Mouse (Mus musculus): ENCODE data around the gene Lamc1. TPM values are rescaled to one million over a fixed set of nuclear protein-coding genes. Genes with fewer than 3 reads are reported as not detected.

Gene Lamc1
- polyA plus RNA-seq, 1 experiment from 2014 or later, result 31.9 TPM

GRCm38 (mm10) chr1:153251590-153252206 is 80.9 kb downstream of the Lamc1 start:
- Histone ChIP-seq H3K9me3 (ENCODE audit: control insufficient read depth, low read length) (no peaks in the 10 kb centered on the region), H3K27me3 (replicated peaks; ENCODE audit: control insufficient read depth, insufficient read depth, low read length) (no peaks in the 10 kb centered on the region), H3K27ac (ENCODE audit: low read depth, low read length) (no peak overlapping the region), H3K36me3 (ENCODE audit: control insufficient read depth, insufficient read depth, low read length) (peaks cover 27% of the 10 kb centered on the region), H3K9ac (ENCODE audit: low read depth, low read length) (no peak overlapping the region), H3K4me2 (no peak overlapping the region), H3K4me3 (ENCODE audit: low read depth, low read length) (no peak overlapping the region), H3K4me1 (replicated peaks; ENCODE audit: control insufficient read depth, insufficient read depth, low read length) (no peaks in the 10 kb centered on the region)
- DNase-seq (ENCODE audit: low spot score) (no peak), ATAC-seq (replicated peaks; ENCODE audit: low FRiP score) (no peak)
- 84% methylated on average over 12 of the region's 12 CpGs for WGBS

GRCm38 (mm10) chr1:153241346-153241745 is 91.2 kb downstream of the Lamc1 start:
- H3K36me3 ChIP-seq (ENCODE audit: control insufficient read depth, insufficient read depth, low read length), result peaks cover 13% of the 10 kb centered on the region
- WGBS, result 74% methylated on average over 7 of the region's 7 CpGs

GRCm38 (mm10) chr1:153235576-153235975 is 97.0 kb downstream of the Lamc1 start:
- 87% methylated on average over 4 of the region's 4 CpGs for WGBS
- ATAC-seq (replicated peaks; ENCODE audit: low FRiP score), result no peak
- Histone ChIP-seq H3K27ac (ENCODE audit: low read depth, low read length) (no peak overlapping the region), H3K4me3 (ENCODE audit: low read depth, low read length) (no peak overlapping the region), H3K27me3 (replicated peaks; ENCODE audit: control insufficient read depth, insufficient read depth, low read length) (no peaks in the 10 kb centered on the region), H3K9ac (ENCODE audit: low read depth, low read length) (no peak overlapping the region), H3K4me1 (replicated peaks; ENCODE audit: control insufficient read depth, insufficient read depth, low read length) (no peaks in the 10 kb centered on the region), H3K36me3 (ENCODE audit: control insufficient read depth, insufficient read depth, low read length) (peaks cover 6% of the 10 kb centered on the region; the same call in 1 of the 2 replicates), H3K4me2 (no peak overlapping the region), H3K9me3 (ENCODE audit: control insufficient read depth, low read length) (no peaks in the 10 kb centered on the region)
- DNase-seq (ENCODE audit: low spot score), result no peak

More at GRCm38 (mm10) chr1:153241346-153241745, 91.2 kb downstream of the Lamc1 start:
- Histone ChIP-seq H3K4me3 (ENCODE audit: low read depth, low read length) (no peak overlapping the region), H3K9ac (ENCODE audit: low read depth, low read length) (no peak overlapping the region), H3K27me3 (replicated peaks; ENCODE audit: control insufficient read depth, insufficient read depth, low read length) (no peaks in the 10 kb centered on the region), H3K4me2 (no peak overlapping the region), H3K27ac (ENCODE audit: low read depth, low read length) (no peak overlapping the region), H3K4me1 (replicated peaks; ENCODE audit: control insufficient read depth, insufficient read depth, low read length) (no peaks in the 10 kb centered on the region), H3K9me3 (ENCODE audit: control insufficient read depth, low read length) (no peaks in the 10 kb centered on the region)
- DNase-seq (ENCODE audit: low spot score) (no peak), ATAC-seq (replicated peaks; ENCODE audit: low FRiP score) (no peak)

- Histone ChIP-seq H3K4me3 (ENCODE audit: low read depth, low read length) (no peak overlapping the region), H3K36me3 (ENCODE audit: control insufficient read depth, insufficient read depth, low read length) (peaks cover 18% of the 10 kb centered on the region), H3K4me1 (replicated peaks; ENCODE audit: control insufficient read depth, insufficient read depth, low read length) (no peaks in the 10 kb centered on the region), H3K27ac (ENCODE audit: low read depth, low read length) (no peak overlapping the region), H3K27me3 (replicated peaks; ENCODE audit: control insufficient read depth, insufficient read depth, low read length) (no peaks in the 10 kb centered on the region), H3K4me2 (no peak overlapping the region), H3K9me3 (ENCODE audit: control insufficient read depth, low read length) (no peaks in the 10 kb centered on the region), H3K9ac (ENCODE audit: low read depth, low read length) (no peak overlapping the region)
- WGBS, result 87% methylated on average over 9 of the region's 9 CpGs
- ATAC-seq (replicated peaks; ENCODE audit: low FRiP score) (no peak), DNase-seq (ENCODE audit: low spot score) (no peak)
Observed at GRCm38 (mm10) chr1:153231681-153232080, 100.9 kb downstream of the Lamc1 start.

- H3K36me3 ChIP-seq (ENCODE audit: control insufficient read depth, insufficient read depth, low read length), result peaks cover 22% of the 10 kb centered on the region
- ATAC-seq (replicated peaks; ENCODE audit: low FRiP score), result no peak
- WGBS, result 75% methylated on average over 4 of the region's 4 CpGs
Observed at GRCm38 (mm10) chr1:153227916-153228315, 104.7 kb downstream of the Lamc1 start.

GRCm38 (mm10) chr1:153227096-153227495 is 105.5 kb downstream of the Lamc1 start:
- ATAC-seq (replicated peaks; ENCODE audit: low FRiP score) (no peak), DNase-seq (ENCODE audit: low spot score) (no peak)
- WGBS, result 86% methylated on average over 8 of the region's 8 CpGs
- no peaks in the 10 kb centered on the region for H3K27me3 ChIP-seq (replicated peaks; ENCODE audit: control insufficient read depth, insufficient read depth, low read length)
- H3K4me2 ChIP-seq, result no peak overlapping the region
- H3K4me3 ChIP-seq (ENCODE audit: low read depth, low read length), result no peak overlapping the region
- H3K36me3 ChIP-seq (ENCODE audit: control insufficient read depth, insufficient read depth, low read length), result peaks cover 22% of the 10 kb centered on the region
- no peaks in the 10 kb centered on the region for H3K4me1 ChIP-seq (replicated peaks; ENCODE audit: control insufficient read depth, insufficient read depth, low read length)
- H3K9ac ChIP-seq (ENCODE audit: low read depth, low read length), result no peak overlapping the region
- no peaks in the 10 kb centered on the region for H3K9me3 ChIP-seq (ENCODE audit: control insufficient read depth, low read length)
- H3K27ac ChIP-seq (ENCODE audit: low read depth, low read length), result no peak overlapping the region

More at GRCm38 (mm10) chr1:153227916-153228315, 104.7 kb downstream of the Lamc1 start:
- H3K9ac ChIP-seq (ENCODE audit: low read depth, low read length), result no peak overlapping the region
- DNase-seq (ENCODE audit: low spot score), result no peak
- no peak overlapping the region for H3K27ac ChIP-seq (ENCODE audit: low read depth, low read length)
- H3K4me3 ChIP-seq (ENCODE audit: low read depth, low read length), result no peak overlapping the region
- H3K27me3 ChIP-seq (replicated peaks; ENCODE audit: control insufficient read depth, insufficient read depth, low read length), result no peaks in the 10 kb centered on the region
- H3K4me2 ChIP-seq, result no peak overlapping the region
- no peaks in the 10 kb centered on the region for H3K9me3 ChIP-seq (ENCODE audit: control insufficient read depth, low read length)
- H3K4me1 ChIP-seq (replicated peaks; ENCODE audit: control insufficient read depth, insufficient read depth, low read length), result no peaks in the 10 kb centered on the region

- Histone ChIP-seq H3K27me3 (replicated peaks; ENCODE audit: control insufficient read depth, insufficient read depth, low read length) (no peaks in the 10 kb centered on the region), H3K36me3 (ENCODE audit: control insufficient read depth, insufficient read depth, low read length) (peaks cover 21% of the 10 kb centered on the region), H3K4me2 (no peak overlapping the region), H3K4me1 (replicated peaks; ENCODE audit: control insufficient read depth, insufficient read depth, low read length) (no peaks in the 10 kb centered on the region), H3K4me3 (ENCODE audit: low read depth, low read length) (no peak overlapping the region), H3K9ac (ENCODE audit: low read depth, low read length) (no peak overlapping the region), H3K9me3 (ENCODE audit: control insufficient read depth, low read length) (no peaks in the 10 kb centered on the region), H3K27ac (ENCODE audit: low read depth, low read length) (no peak overlapping the region)
- DNase-seq (ENCODE audit: low spot score) (no peak), ATAC-seq (replicated peaks; ENCODE audit: low FRiP score) (no peak)
- WGBS, result 92% methylated on average over 21 of the region's 21 CpGs
Observed at GRCm38 (mm10) chr1:153225786-153226725, 106.5 kb downstream of the Lamc1 start.

GRCm38 (mm10) chr1:153224331-153224730 is 108.3 kb downstream of the Lamc1 start:
- H3K4me3 ChIP-seq (ENCODE audit: low read depth, low read length), result no peak overlapping the region
- H3K4me1 ChIP-seq (replicated peaks; ENCODE audit: control insufficient read depth, insufficient read depth, low read length), result no peaks in the 10 kb centered on the region
- no peak for DNase-seq (ENCODE audit: low spot score)
- WGBS, result 70% methylated on average over 5 of the region's 5 CpGs
- H3K36me3 ChIP-seq (ENCODE audit: control insufficient read depth, insufficient read depth, low read length), result peaks cover 20% of the 10 kb centered on the region
- H3K27ac ChIP-seq (ENCODE audit: low read depth, low read length), result no peak overlapping the region
- H3K27me3 ChIP-seq (replicated peaks; ENCODE audit: control insufficient read depth, insufficient read depth, low read length), result no peaks in the 10 kb centered on the region
- no peaks in the 10 kb centered on the region for H3K9me3 ChIP-seq (ENCODE audit: control insufficient read depth, low read length)
- no peak for ATAC-seq (replicated peaks; ENCODE audit: low FRiP score)
- H3K4me2 ChIP-seq, result no peak overlapping the region
- H3K9ac ChIP-seq (ENCODE audit: low read depth, low read length), result no peak overlapping the region

Data from liver, embryonic 11.5 days (tissue).